Mouse (Mus musculus) kidney, adult 2 months (tissue): ENCODE measurements around the gene 1700061G19Rik. TPM values are rescaled to one million over a fixed set of nuclear protein-coding genes. Genes with fewer than 3 reads are reported as not detected.
A peak's percentile ranks its signal among the peaks of the same experiment; 100 is the strongest.

ENCODE experiments used
- DNase-seq: peaks from one replicate; pipeline ENCODE4 v3.0.0; 2021
- H3K27ac ChIP-seq: fragments of 200-500 bp; 2 replicates; pipeline ENCODE4 v1.5.1; 2012; ENCODE audit warnings: low read depth, low read length, control low read depth, inconsistent platforms; ENCODE audit not compliant: insufficient read depth
- H3K27me3 ChIP-seq: fragments of 200-500 bp; replicated peaks from 2 replicates; pipeline ENCODE4 v1.6.1; 2012; ENCODE audit warnings: mild to moderate bottlenecking, moderate library complexity, low read length, inconsistent platforms; ENCODE audit not compliant: control insufficient read depth, insufficient read depth
- H3K36me3 ChIP-seq: fragments of 200-500 bp; 2 replicates; pipeline ENCODE4 v1.6.1; 2012; ENCODE audit warnings: mild to moderate bottlenecking, moderate library complexity, low read length, inconsistent platforms; ENCODE audit not compliant: control insufficient read depth, insufficient read depth
- H3K4me1 ChIP-seq: fragments of 200-500 bp; 2 replicates; pipeline ENCODE4 v1.6.1; 2011; ENCODE audit warnings: low read length; ENCODE audit not compliant: control insufficient read depth, insufficient read depth
- H3K4me3 ChIP-seq: fragments of 200-500 bp; 2 replicates; pipeline ENCODE4 v1.5.1; 2011; ENCODE audit warnings: mild to moderate bottlenecking, low read depth, low read length, control low read depth; ENCODE audit not compliant: insufficient read depth
- CTCF ChIP-seq: fragments of 200-500 bp; conservative IDR thresholded peaks from 2 replicates; pipeline ENCODE4 v1.5.1; 2011; ENCODE audit warnings: low read depth, mild to moderate bottlenecking, control low read depth, low read length, moderate library complexity, mixed read lengths; ENCODE audit not compliant: insufficient read depth, insufficient read length
- POLR2A ChIP-seq: fragments of 200-500 bp; IDR thresholded peaks from one replicate; pipeline ENCODE4 v1.6.1; 2011; ENCODE audit warnings: low read depth, low read length, control low read depth
- WGBS: fragments of 180-500 bp; shearing (Covaris S2); methylation state at CpG from one replicate; pipeline ENCODE4 v1.1.7; 2018; 5-methylcytosine and 5-hydroxymethylcytosine counted together
- polyA plus RNA-seq: library from polyadenylated mRNA; depleted of rRNA; stranded (reverse); fragments of >200 nt; gene quantifications from 2 replicates; pipeline ENCODE4 v1.2.3, GENCODE M21; 2012

1700061G19Rik gene
- polyA plus RNA-seq, 1 experiment: 0.03 TPM

- Histone ChIP-seq H3K4me1 (no peaks in the 10 kb centered on the region), H3K27me3 (no peaks in the 10 kb centered on the region), H3K27ac (no peak overlapping the region), H3K36me3 (no peaks in the 10 kb centered on the region), H3K4me3 (no peak overlapping the region)
- 59% methylated on average over 8 of the region's 8 CpGs for WGBS
- no peak for DNase-seq
- TF ChIP-seq POLR2A (no peak), CTCF (no peak)
Measured at GRCm38 (mm10) chr17:56871767-56872166, 3.5 kb upstream of the 1700061G19Rik start.

GRCm38 (mm10) chr17:56872512-56872911, 2.8 kb upstream of the 1700061G19Rik start:
- 77% methylated on average over 7 of the region's 7 CpGs for WGBS
- H3K4me1 ChIP-seq: no peaks in the 10 kb centered on the region
- no peak overlapping the region for H3K27ac ChIP-seq
- no peak for DNase-seq
- TF ChIP-seq POLR2A: no peak
- no peak for TF ChIP-seq CTCF
- no peaks in the 10 kb centered on the region for H3K27me3 ChIP-seq
- no peaks in the 10 kb centered on the region for H3K36me3 ChIP-seq
- no peak overlapping the region for H3K4me3 ChIP-seq

DNA sequence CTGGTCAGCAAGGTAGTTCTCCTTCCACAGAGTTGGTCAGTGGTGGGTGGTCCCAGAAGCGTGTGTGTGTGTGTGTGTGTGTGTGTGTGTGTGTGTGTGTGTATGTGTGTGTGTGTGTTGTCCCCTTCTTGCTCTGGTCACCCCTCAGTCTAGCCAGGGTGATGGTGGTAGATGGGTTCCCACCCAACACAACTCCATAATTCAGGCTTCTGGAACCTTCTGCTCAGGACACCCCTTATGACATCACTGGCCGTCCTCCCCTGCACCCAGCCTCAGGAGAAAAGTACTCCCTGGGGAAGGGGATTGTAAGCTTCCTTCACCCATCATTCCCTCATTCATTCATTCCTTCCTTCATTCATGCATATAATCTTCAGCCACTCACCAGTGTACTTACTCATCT, 1.0 kb upstream of the 1700061G19Rik start, which contains the start of gene Acsbg2:
Acsbg2 (minus strand) TSS at position 211 of the 400 bp plus-strand sequence.
- TF ChIP-seq POLR2A (no peak), CTCF (no peak)
- 94% methylated on average over 2 of the region's 2 CpGs for WGBS
- no peaks in the 10 kb centered on the region for H3K36me3 ChIP-seq
- no peak within 1 kb of the TSS for H3K27ac ChIP-seq
- no peaks in the 10 kb centered on the region for H3K27me3 ChIP-seq
- DNase-seq: no peak
- H3K4me1 ChIP-seq: no peaks in the 10 kb centered on the region
- H3K4me3 ChIP-seq: no peak within 1 kb of the TSS

- TF ChIP-seq CTCF (no peak), POLR2A (no peak)
- no peaks in the 10 kb centered on the region for H3K36me3 ChIP-seq
- DNase-seq: no peak
- no peaks in the 10 kb centered on the region for H3K4me1 ChIP-seq
- no peak overlapping the region for H3K4me3 ChIP-seq
- H3K27me3 ChIP-seq: no peaks in the 10 kb centered on the region
- 79% methylated on average over 3 of the region's 3 CpGs for WGBS
- no peak overlapping the region for H3K27ac ChIP-seq
Measured at GRCm38 (mm10) chr17:56876465-56876864, 1.2 kb downstream of the 1700061G19Rik start.

DNA sequence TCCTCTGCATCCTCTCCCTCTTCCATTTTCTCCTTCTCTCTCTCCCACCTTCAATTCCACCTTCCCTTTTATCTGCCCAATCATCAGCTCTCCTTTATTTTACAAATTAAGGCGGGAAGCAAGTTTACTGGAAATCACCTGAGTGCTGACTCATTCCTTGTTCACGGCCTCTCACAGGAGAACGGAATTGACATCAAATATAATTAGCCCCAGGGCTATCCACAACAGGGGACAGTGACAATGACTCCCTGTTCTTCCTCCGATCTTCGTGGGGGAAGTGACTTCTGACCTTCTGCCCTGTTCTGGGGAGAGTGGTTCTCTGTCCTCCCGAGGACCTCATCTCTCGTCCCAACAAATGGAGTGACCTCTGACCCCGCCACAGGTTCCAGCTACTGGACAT, 1.7 kb downstream of the 1700061G19Rik start:
- H3K4me1 ChIP-seq: no peaks in the 10 kb centered on the region
- no peak overlapping the region for H3K4me3 ChIP-seq
- WGBS: 48% methylated on average over 8 of the region's 8 CpGs
- no peak overlapping the region for H3K27ac ChIP-seq
- H3K27me3 ChIP-seq: no peaks in the 10 kb centered on the region
- no peak for TF ChIP-seq POLR2A
- TF ChIP-seq CTCF: no peak
- no peaks in the 10 kb centered on the region for H3K36me3 ChIP-seq
- no peak for DNase-seq

- no peak for TF ChIP-seq POLR2A
- no peak for TF ChIP-seq CTCF
- no peaks in the 10 kb centered on the region for H3K4me1 ChIP-seq
- no peak overlapping the region for H3K27ac ChIP-seq
- no peaks in the 10 kb centered on the region for H3K27me3 ChIP-seq
- no peak for DNase-seq
- WGBS: 87% methylated on average over 19 of the region's 19 CpGs
- no peaks in the 10 kb centered on the region for H3K36me3 ChIP-seq
- H3K4me3 ChIP-seq: no peak overlapping the region
Measured at GRCm38 (mm10) chr17:56877426-56877825, 2.1 kb downstream of the 1700061G19Rik start.

GRCm38 (mm10) chr17:56883612-56884011, 8.3 kb downstream of the 1700061G19Rik start:
- TF ChIP-seq POLR2A (no peak), CTCF (no peak)
- DNase-seq: no peak
- H3K27me3 ChIP-seq: no peaks in the 10 kb centered on the region
- H3K4me1 ChIP-seq: no peaks in the 10 kb centered on the region
- H3K36me3 ChIP-seq: no peaks in the 10 kb centered on the region
- H3K4me3 ChIP-seq: no peak overlapping the region
- no peak overlapping the region for H3K27ac ChIP-seq
- 44% methylated on average over 17 of the region's 17 CpGs for WGBS

GRCm38 (mm10) chr17:56884331-56884730, 9.1 kb downstream of the 1700061G19Rik start:
- no peak overlapping the region for H3K4me3 ChIP-seq
- no peaks in the 10 kb centered on the region for H3K27me3 ChIP-seq
- WGBS: 34% methylated on average over 5 of the region's 5 CpGs
- peak; percentile 29 for DNase-seq
- no peaks in the 10 kb centered on the region for H3K4me1 ChIP-seq
- H3K36me3 ChIP-seq: no peaks in the 10 kb centered on the region
- TF ChIP-seq CTCF (no peak), POLR2A (no peak)
- H3K27ac ChIP-seq: no peak overlapping the region
